Mouse (Mus musculus): ENCODE results near the gene Wwc2. TPM values are rescaled to one million over a fixed set of nuclear protein-coding genes. Genes with fewer than 3 reads are reported as not detected.

The Wwc2 gene
- polyA plus RNA-seq, 1 experiment from 2014 or later = 12.7 TPM

Other genes with a start within 250 kb of the Wwc2 start
- gene Cldn24, start 168.8 kb downstream of the Wwc2 start, polyA plus RNA-seq (2014; fragmentation: Nextera tagmentation; extraction: Ambion mirVana) = not detected in 2 replicates
- gene Cldn22, start 166.4 kb downstream of the Wwc2 start, polyA plus RNA-seq (2014; fragmentation: Nextera tagmentation; extraction: Ambion mirVana) = not detected in 2 replicates
- gene Dctd, start 108.2 kb upstream of the Wwc2 start, polyA plus RNA-seq (2014; fragmentation: Nextera tagmentation; extraction: Ambion mirVana) = 28.2 and 30.4 TPM in 2 replicates

Data from embryonic facial prominence, embryonic 14.5 days (tissue).